Mouse (Mus musculus): ENCODE measurements around the gene Rreb1.

The Rreb1 gene

GRCm38 (mm10) chr13:37919711-37920277, 141.6 kb downstream of the Rreb1 start:
- peaks cover 21% of the 10 kb centered on the region for H3K4me1 ChIP-seq (replicated peaks; ENCODE audit: low read depth, low read length)
- TF ChIP-seq POU5F1 (IDR thresholded peaks at IDR 0.05; ENCODE audit: borderline replicate concordance, low read length): no peak
- no peak for TF ChIP-seq CTCF (conservative IDR thresholded peaks at IDR 0.05; ENCODE audit: low read length)
- TF ChIP-seq NANOG (IDR thresholded peaks at IDR 0.05; ENCODE audit: borderline replicate concordance, low read length): no peak
- H3K27me3 ChIP-seq (ENCODE audit: insufficient read depth, low read length): no peaks in the 10 kb centered on the region
- H3K9me3 ChIP-seq (ENCODE audit: low read length): no peaks in the 10 kb centered on the region
- H3K36me3 ChIP-seq (ENCODE audit: insufficient read depth, low read length): peaks cover 84% of the 10 kb centered on the region
- H3K4me3 ChIP-seq (replicated peaks; ENCODE audit: low read length): no peak overlapping the region

GRCm38 (mm10) chr13:37920727-37921126, 142.5 kb downstream of the Rreb1 start:
- peaks cover 93% of the 10 kb centered on the region for H3K36me3 ChIP-seq (ENCODE audit: insufficient read depth, low read length)
- H3K9me3 ChIP-seq (ENCODE audit: low read length): no peaks in the 10 kb centered on the region
- peaks cover 27% of the 10 kb centered on the region for H3K4me1 ChIP-seq (replicated peaks; ENCODE audit: low read depth, low read length)
- TF ChIP-seq NANOG (IDR thresholded peaks at IDR 0.05; ENCODE audit: borderline replicate concordance, low read length) (no peak), CTCF (conservative IDR thresholded peaks at IDR 0.05; ENCODE audit: low read length) (no peak), POU5F1 (IDR thresholded peaks at IDR 0.05; ENCODE audit: borderline replicate concordance, low read length) (no peak)
- no peaks in the 10 kb centered on the region for H3K27me3 ChIP-seq (ENCODE audit: insufficient read depth, low read length)
- H3K4me3 ChIP-seq (replicated peaks; ENCODE audit: low read length): no peak overlapping the region

DNA sequence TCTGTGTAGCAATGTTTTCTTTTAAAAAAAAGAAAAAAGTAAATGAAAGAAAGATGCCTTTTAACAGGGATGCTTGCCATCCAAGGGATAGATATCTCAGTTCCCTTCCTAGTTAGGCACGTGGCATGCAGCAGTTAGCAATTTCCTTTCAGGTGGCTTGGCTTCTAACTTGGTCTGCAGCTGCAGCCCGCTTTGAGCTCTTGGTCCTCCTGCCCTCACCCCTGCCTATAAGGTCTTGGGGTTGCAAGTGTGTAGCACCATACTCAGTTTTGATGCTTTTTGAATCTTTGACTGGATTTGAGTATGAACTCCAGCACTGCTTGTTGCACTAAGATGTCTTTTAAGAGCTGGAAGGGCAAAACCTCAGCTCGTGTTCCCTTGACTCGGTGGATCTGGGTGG, 144.9 kb downstream of the Rreb1 start:
- H3K36me3 ChIP-seq (ENCODE audit: insufficient read depth, low read length): peaks cover 85% of the 10 kb centered on the region
- no peaks in the 10 kb centered on the region for H3K9me3 ChIP-seq (ENCODE audit: low read length)
- peaks cover 27% of the 10 kb centered on the region for H3K4me1 ChIP-seq (replicated peaks; ENCODE audit: low read depth, low read length)
- TF ChIP-seq CTCF (conservative IDR thresholded peaks at IDR 0.05; ENCODE audit: low read length) (no peak), POU5F1 (IDR thresholded peaks at IDR 0.05; ENCODE audit: borderline replicate concordance, low read length) (no peak), NANOG (IDR thresholded peaks at IDR 0.05; ENCODE audit: borderline replicate concordance, low read length) (no peak)
- H3K4me3 ChIP-seq (replicated peaks; ENCODE audit: low read length): no peak overlapping the region
- H3K27me3 ChIP-seq (ENCODE audit: insufficient read depth, low read length): no peaks in the 10 kb centered on the region

DNA sequence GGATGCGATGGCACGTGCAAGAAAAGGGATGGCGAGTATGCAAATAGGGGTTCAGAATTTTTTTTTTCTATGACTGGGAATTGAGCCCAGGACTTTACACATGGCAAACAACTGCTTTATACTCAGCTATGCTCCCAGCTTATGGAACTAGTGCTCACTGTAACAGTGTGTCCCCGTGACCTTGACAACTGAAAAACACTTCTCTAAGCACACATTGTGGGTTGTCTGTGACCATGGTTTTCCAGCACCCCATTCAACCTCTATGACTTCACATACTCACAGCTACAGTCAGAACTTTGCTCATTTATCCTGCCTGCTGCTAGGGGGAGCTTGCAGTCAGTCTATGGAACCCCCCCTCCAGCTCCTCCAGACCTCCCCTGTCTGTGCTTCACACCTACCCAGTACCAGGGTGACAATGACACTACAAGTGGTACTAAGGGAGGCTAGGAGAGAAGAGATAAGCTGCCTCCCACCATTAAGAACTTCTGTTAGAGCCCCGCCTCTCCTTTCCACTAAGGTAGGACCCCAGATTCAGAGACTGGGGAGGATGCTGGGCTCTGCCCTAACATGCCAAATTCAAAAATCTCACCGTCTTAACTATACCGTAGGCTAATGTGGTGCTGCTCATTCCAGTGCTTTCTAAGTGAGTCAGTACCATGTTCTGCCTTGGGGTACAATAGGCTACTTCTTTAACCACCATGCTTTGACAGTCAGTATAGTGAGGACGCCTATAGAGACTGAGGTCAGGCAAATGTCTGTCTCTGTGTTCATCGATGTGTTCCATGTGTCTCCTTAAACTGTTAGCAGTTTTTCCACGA, 145.7 kb downstream of the Rreb1 start:
- H3K4me1 ChIP-seq (replicated peaks; ENCODE audit: low read depth, low read length): peaks cover 30% of the 10 kb centered on the region
- peaks cover 83% of the 10 kb centered on the region for H3K36me3 ChIP-seq (ENCODE audit: insufficient read depth, low read length)
- TF ChIP-seq CTCF (conservative IDR thresholded peaks at IDR 0.05; ENCODE audit: low read length): no peak
- TF ChIP-seq POU5F1 (IDR thresholded peaks at IDR 0.05; ENCODE audit: borderline replicate concordance, low read length): no peak
- no peak for TF ChIP-seq NANOG (IDR thresholded peaks at IDR 0.05; ENCODE audit: borderline replicate concordance, low read length)
- no peak overlapping the region for H3K4me3 ChIP-seq (replicated peaks; ENCODE audit: low read length)
- no peaks in the 10 kb centered on the region for H3K27me3 ChIP-seq (ENCODE audit: insufficient read depth, low read length)
- H3K9me3 ChIP-seq (ENCODE audit: low read length): no peaks in the 10 kb centered on the region

GRCm38 (mm10) chr13:37924461-37924948, 146.3 kb downstream of the Rreb1 start:
- no peaks in the 10 kb centered on the region for H3K27me3 ChIP-seq (ENCODE audit: insufficient read depth, low read length)
- peaks cover 83% of the 10 kb centered on the region for H3K36me3 ChIP-seq (ENCODE audit: insufficient read depth, low read length)
- H3K9me3 ChIP-seq (ENCODE audit: low read length): no peaks in the 10 kb centered on the region
- TF ChIP-seq POU5F1 (IDR thresholded peaks at IDR 0.05; ENCODE audit: borderline replicate concordance, low read length): no peak
- no peak for TF ChIP-seq NANOG (IDR thresholded peaks at IDR 0.05; ENCODE audit: borderline replicate concordance, low read length)
- no peak for TF ChIP-seq CTCF (conservative IDR thresholded peaks at IDR 0.05; ENCODE audit: low read length)
- H3K4me3 ChIP-seq (replicated peaks; ENCODE audit: low read length): no peak overlapping the region
- H3K4me1 ChIP-seq (replicated peaks; ENCODE audit: low read depth, low read length): peaks cover 37% of the 10 kb centered on the region

DNA sequence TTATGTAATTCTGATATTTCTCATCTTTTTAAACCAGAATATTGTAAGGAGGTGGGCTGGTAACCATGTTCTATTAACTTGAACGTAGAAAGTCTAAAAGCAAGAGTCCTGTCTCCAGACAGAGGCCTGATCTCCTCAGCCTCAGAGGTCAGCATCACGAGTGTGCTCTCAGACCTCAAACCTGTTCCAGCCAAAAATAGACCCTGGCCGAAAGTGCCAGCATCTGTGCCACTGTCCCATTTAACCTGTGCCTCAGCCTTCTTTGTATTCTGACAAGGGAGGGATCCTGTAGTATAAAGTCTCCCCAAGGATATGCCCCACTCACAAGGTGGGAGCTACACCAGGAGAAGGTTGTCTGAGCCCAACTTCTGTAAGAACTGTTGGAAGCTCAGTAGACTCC, 148.2 kb downstream of the Rreb1 start:
- peaks cover 83% of the 10 kb centered on the region for H3K36me3 ChIP-seq (ENCODE audit: insufficient read depth, low read length)
- H3K4me1 ChIP-seq (replicated peaks; ENCODE audit: low read depth, low read length): peaks cover 48% of the 10 kb centered on the region
- H3K4me3 ChIP-seq (replicated peaks; ENCODE audit: low read length): no peak overlapping the region
- no peak for TF ChIP-seq CTCF (conservative IDR thresholded peaks at IDR 0.05; ENCODE audit: low read length)
- TF ChIP-seq POU5F1 (IDR thresholded peaks at IDR 0.05; ENCODE audit: borderline replicate concordance, low read length): no peak
- no peak for TF ChIP-seq NANOG (IDR thresholded peaks at IDR 0.05; ENCODE audit: borderline replicate concordance, low read length)
- H3K27me3 ChIP-seq (ENCODE audit: insufficient read depth, low read length): 0 out of 2 replicates have a peak, but pooled peaks cover 6% of the 10 kb centered on the region
- no peaks in the 10 kb centered on the region for H3K9me3 ChIP-seq (ENCODE audit: low read length)

DNA sequence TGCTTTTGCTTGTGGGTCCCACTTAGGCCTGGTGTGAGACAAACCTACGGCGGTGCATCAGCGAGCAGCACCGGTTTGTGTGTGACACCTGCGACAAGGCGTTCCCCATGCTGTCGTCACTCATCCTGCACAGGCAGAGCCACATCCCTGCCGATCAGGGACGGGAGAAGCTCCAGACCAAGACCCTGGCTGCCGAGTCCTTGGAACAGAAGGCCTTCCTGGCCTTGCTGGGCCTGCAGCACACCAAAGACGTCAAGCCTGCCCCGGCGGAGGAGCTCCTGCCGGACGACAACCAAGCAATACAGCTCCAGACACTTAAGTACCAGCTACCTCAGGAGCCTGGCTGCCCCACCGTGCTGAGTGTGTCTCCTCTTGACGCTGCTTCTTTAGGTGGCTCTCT, 151.3 kb downstream of the Rreb1 start:
- Histone ChIP-seq H3K9me3 (ENCODE audit: low read length) (no peaks in the 10 kb centered on the region), H3K36me3 (ENCODE audit: insufficient read depth, low read length) (peaks cover 87% of the 10 kb centered on the region), H3K4me3 (replicated peaks; ENCODE audit: low read length) (peak overlapping the region; percentile 69), H3K4me1 (replicated peaks; ENCODE audit: low read depth, low read length) (peaks cover 45% of the 10 kb centered on the region), H3K27me3 (ENCODE audit: insufficient read depth, low read length) (0 out of 2 replicates have a peak, but pooled peaks cover 6% of the 10 kb centered on the region)
- no peak for TF ChIP-seq NANOG (IDR thresholded peaks at IDR 0.05; ENCODE audit: borderline replicate concordance, low read length)
- TF ChIP-seq CTCF (conservative IDR thresholded peaks at IDR 0.05; ENCODE audit: low read length): no peak
- TF ChIP-seq POU5F1 (IDR thresholded peaks at IDR 0.05; ENCODE audit: borderline replicate concordance, low read length): no peak

- peaks cover 87% of the 10 kb centered on the region for H3K36me3 ChIP-seq (ENCODE audit: insufficient read depth, low read length)
- H3K27me3 ChIP-seq (ENCODE audit: insufficient read depth, low read length): 0 out of 2 replicates have a peak, but pooled peaks cover 6% of the 10 kb centered on the region
- H3K4me1 ChIP-seq (replicated peaks; ENCODE audit: low read depth, low read length): peaks cover 42% of the 10 kb centered on the region
- no peaks in the 10 kb centered on the region for H3K9me3 ChIP-seq (ENCODE audit: low read length)
- no peak for TF ChIP-seq CTCF (conservative IDR thresholded peaks at IDR 0.05; ENCODE audit: low read length)
- TF ChIP-seq NANOG (IDR thresholded peaks at IDR 0.05; ENCODE audit: borderline replicate concordance, low read length): no peak
- TF ChIP-seq POU5F1 (IDR thresholded peaks at IDR 0.05; ENCODE audit: borderline replicate concordance, low read length): no peak
- peak overlapping the region; percentile 69 for H3K4me3 ChIP-seq (replicated peaks; ENCODE audit: low read length)
Measured at GRCm38 (mm10) chr13:37930091-37930490, 151.9 kb downstream of the Rreb1 start.

All from E14TG2a.4 (cell line).